ENCODE assay signal across 8 mouse cellular contexts in the genomic region with DNA sequence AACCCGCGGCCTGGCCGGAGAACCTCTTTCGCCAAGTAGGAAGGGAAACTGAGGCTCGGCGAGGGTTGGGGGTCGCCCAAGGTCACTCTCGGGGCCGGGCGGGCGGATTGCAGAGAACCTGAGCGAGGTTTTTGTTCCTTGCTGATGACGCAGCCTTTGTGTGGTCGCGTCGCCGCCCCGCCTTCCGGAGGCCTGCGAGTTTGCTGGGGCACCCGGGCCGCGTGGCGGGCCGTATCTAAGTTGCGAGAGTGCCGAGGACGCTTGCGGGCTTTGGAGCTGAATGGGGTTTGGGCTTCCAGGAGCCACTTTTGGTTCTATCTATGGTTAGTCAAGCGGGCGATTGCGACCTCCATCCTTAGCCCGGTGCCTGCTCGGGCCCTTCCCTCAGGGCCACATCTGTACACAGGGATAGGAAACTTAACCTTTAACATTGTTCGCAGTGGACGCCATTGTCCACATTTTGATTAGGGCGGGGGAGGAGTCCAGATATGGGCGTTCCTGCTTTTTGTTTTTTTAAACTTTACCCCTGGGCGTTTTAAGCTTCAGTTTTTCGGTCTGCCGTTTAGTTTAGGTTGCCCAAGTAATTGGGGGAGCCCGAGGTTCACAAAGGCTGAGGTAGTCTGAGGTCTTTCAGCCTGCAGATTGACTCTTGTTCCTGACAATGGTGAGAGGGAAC. TPM values are rescaled to one million over a fixed set of nuclear protein-coding genes. Genes with fewer than 3 reads are reported as not detected.
A peak's percentile ranks its signal among the peaks of the same experiment; 100 is the strongest.
DNase-seq lines count a peak whose midpoint lies in the region; ATAC-seq lines count a peak whose summit lies in the region.

No protein-coding gene starts in this region.

- no peaks in the 10 kb centered on the region for H3K36me3 ChIP-seq in forebrain, embryonic 14.5 days (ENCODE audit: control insufficient read depth, insufficient read depth, low read length)
- no peaks in the 10 kb centered on the region for H3K36me3 ChIP-seq in hindbrain, embryonic 12.5 days

- H3K4me2 ChIP-seq in forebrain, embryonic 14.5 days (ENCODE audit: low read length), result peak overlapping the region; percentile 94
- H3K4me2 ChIP-seq in hindbrain, embryonic 12.5 days (replicated peaks), result peak overlapping the region; percentile 85

- H3K4me1 ChIP-seq in brown adipose tissue, adult 24 weeks (ENCODE audit: control insufficient read depth, insufficient read depth, insufficient read length, low read length), result peaks cover 10% of the 10 kb centered on the region
- peaks cover 6% of the 10 kb centered on the region for H3K4me1 ChIP-seq in forebrain, embryonic 14.5 days (ENCODE audit: control insufficient read depth, insufficient read depth, low read length)
- H3K4me1 ChIP-seq in hindbrain, embryonic 12.5 days, result peaks cover 20% of the 10 kb centered on the region

- H3K9me3 ChIP-seq in forebrain, embryonic 14.5 days (replicated peaks; ENCODE audit: control insufficient read depth, low read length), result no peaks in the 10 kb centered on the region
- no peaks in the 10 kb centered on the region for H3K9me3 ChIP-seq in hindbrain, embryonic 12.5 days (replicated peaks)

- peak; percentile 60 for DNase-seq in MEL-GATA-1-ER (ENCODE audit: extremely low read depth, low read depth)
- DNase-seq in forebrain, embryonic 14.5 days (ENCODE audit: low spot score), result peak; percentile 64
- peak; percentile 31 to 49 for DNase-seq in left cerebral cortex, postnatal 14 days (ENCODE audit: low spot score in 2 of 2)
- peak; percentile 46 for DNase-seq in right cerebral cortex, postnatal 14 days
- DNase-seq in urinary bladder, postnatal 14 days (ENCODE audit: low spot score), result peak; percentile 64

- H3K27me3 ChIP-seq in forebrain, embryonic 14.5 days (replicated peaks; ENCODE audit: control insufficient read depth, insufficient read depth, low read length), result no peaks in the 10 kb centered on the region
- no peaks in the 10 kb centered on the region for H3K27me3 ChIP-seq in hindbrain, embryonic 12.5 days

- peak overlapping the region; percentile 97 for H3K27ac ChIP-seq in brown adipose tissue, adult 24 weeks (replicated peaks; ENCODE audit: low read depth, low read length)
- peak overlapping the region; percentile 91 for H3K27ac ChIP-seq in forebrain, embryonic 14.5 days (ENCODE audit: low read depth, low read length)
- H3K27ac ChIP-seq in hindbrain, embryonic 12.5 days, result peak overlapping the region; percentile 90

- intact Hi-C loops in left cerebral cortex, postnatal 14 days (cut with DNase I), result loop anchor here (5.0 kb wide), 2 partner anchors 65 to 130 kb away; no protein-coding TSS in a partner anchor

- WGBS in forebrain, embryonic 14.5 days, result under 1% methylated on average over 42 of the region's 42 CpGs
- under 1% methylated on average over 42 of the region's 42 CpGs for WGBS in hindbrain, embryonic 12.5 days

- ATAC-seq in forebrain, embryonic 14.5 days, result peak; percentile 51
- 0 out of 2 replicates have a peak, but pooled peaks have one; percentile 31 for ATAC-seq in hindbrain, embryonic 12.5 days (ENCODE audit: low FRiP score)
- peak; percentile 58 for ATAC-seq in megakaryocyte progenitor cell, adult 5-6 weeks (replicated peaks; ENCODE audit: poor library complexity)

- H3K4me3 ChIP-seq in brown adipose tissue, adult 24 weeks (ENCODE audit: insufficient read depth, low read depth, low read length), result peak overlapping the region; percentile 95
- H3K4me3 ChIP-seq in forebrain, embryonic 14.5 days (ENCODE audit: low read depth, low read length), result peak overlapping the region; percentile 98
- H3K4me3 ChIP-seq in hindbrain, embryonic 12.5 days, result peak overlapping the region; percentile 97

- H3K9ac ChIP-seq in forebrain, embryonic 14.5 days (ENCODE audit: low read length), result peak overlapping the region; percentile 97
- H3K9ac ChIP-seq in hindbrain, embryonic 12.5 days, result peak overlapping the region; percentile 96

RNA-seq across cellular contexts. Expression of a gene that starts 0.8 kb away (rescaled TPM):
- 53.1 and 58.1 TPM in 2 replicates for polyA plus RNA-seq in brown adipose tissue, adult 24 weeks (2012; ENCODE audit: insufficient read depth, insufficient read length, missing spikeins)
- polyA plus RNA-seq in forebrain, embryonic 14.5 days (2014; fragmentation: Nextera tagmentation; extraction: Ambion mirVana), result 162 and 165 TPM in 2 replicates
- polyA plus RNA-seq in hindbrain, embryonic 12.5 days (2016; fragmentation: Nextera tagmentation; extraction: Ambion mirVana), result 158 and 159 TPM in 2 replicates
- total RNA-seq in left cerebral cortex, postnatal 14 days (2021), result 10 to 100 TPM; 82.3 to 86.0 TPM
- 143 and 145 TPM in 2 replicates for total RNA-seq in megakaryocyte progenitor cell, adult 5-6 weeks (2015)
- total RNA-seq in megakaryocyte progenitor cell, adult 5-6 weeks (2017), result 107 and 120 TPM in 2 replicates

RNA-seq across cellular contexts. Expression of a gene that starts 32.8 kb away (rescaled TPM):
- polyA plus RNA-seq in brown adipose tissue, adult 24 weeks (2012; ENCODE audit: insufficient read depth, insufficient read length, missing spikeins), result 7.2 and 9.1 TPM in 2 replicates
- 16.4 and 16.9 TPM in 2 replicates for polyA plus RNA-seq in forebrain, embryonic 14.5 days (2014; fragmentation: Nextera tagmentation; extraction: Ambion mirVana)
- 16.0 and 17.8 TPM in 2 replicates for polyA plus RNA-seq in hindbrain, embryonic 12.5 days (2016; fragmentation: Nextera tagmentation; extraction: Ambion mirVana)
- total RNA-seq in left cerebral cortex, postnatal 14 days (2021), result 10 to 100 TPM; 41.0 to 41.8 TPM
- 27.1 and 38.6 TPM in 2 replicates for total RNA-seq in megakaryocyte progenitor cell, adult 5-6 weeks (2015)
- 30.8 and 48.2 TPM in 2 replicates for total RNA-seq in megakaryocyte progenitor cell, adult 5-6 weeks (2017)

RNA-seq across cellular contexts. Expression of a gene that starts 48.5 kb away (rescaled TPM):
- not detected in 2 replicates for polyA plus RNA-seq in brown adipose tissue, adult 24 weeks (2012; ENCODE audit: insufficient read depth, insufficient read length, missing spikeins)
- 0.10 TPM in 1 of 2 replicates, not detected in the other for polyA plus RNA-seq in forebrain, embryonic 14.5 days (2014; fragmentation: Nextera tagmentation; extraction: Ambion mirVana)
- polyA plus RNA-seq in hindbrain, embryonic 12.5 days (2016; fragmentation: Nextera tagmentation; extraction: Ambion mirVana), result 0.09 and 0.25 TPM in 2 replicates
- total RNA-seq in left cerebral cortex, postnatal 14 days (2021), result under 1 TPM; 0.51 to 0.59 TPM
- total RNA-seq in megakaryocyte progenitor cell, adult 5-6 weeks (2015), result not detected in 2 replicates
- total RNA-seq in megakaryocyte progenitor cell, adult 5-6 weeks (2017), result not detected in 2 replicates

RNA-seq across cellular contexts. Expression of a gene that starts 48.7 kb away (rescaled TPM):
- 1.2 TPM in 1 of 2 replicates, not detected in the other for polyA plus RNA-seq in brown adipose tissue, adult 24 weeks (2012; ENCODE audit: insufficient read depth, insufficient read length, missing spikeins)
- 1.4 and 2.2 TPM in 2 replicates for polyA plus RNA-seq in forebrain, embryonic 14.5 days (2014; fragmentation: Nextera tagmentation; extraction: Ambion mirVana)
- 2.9 and 4.1 TPM in 2 replicates for polyA plus RNA-seq in hindbrain, embryonic 12.5 days (2016; fragmentation: Nextera tagmentation; extraction: Ambion mirVana)
- total RNA-seq in left cerebral cortex, postnatal 14 days (2021), result 10 to 100 TPM; 38.2 to 40.0 TPM
- 0.25 and 0.46 TPM in 2 replicates for total RNA-seq in megakaryocyte progenitor cell, adult 5-6 weeks (2015)
- total RNA-seq in megakaryocyte progenitor cell, adult 5-6 weeks (2017), result 0.04 and 0.10 TPM in 2 replicates

Comparison
In these comparisons a context has a peak if more than half of its experiments do, and no peak if none do; other contexts are left out.
1. Peak in every context shown above with its lines: DNase-seq, ATAC-seq, H3K4me3 ChIP-seq and H3K27ac ChIP-seq.